Mouse (Mus musculus) spleen, adult 18-20 months (tissue): Measurements from ENCODE around the gene Dlg2.

Experiments used
- DNase-seq, 2 experiments: peaks; one replicate each; pipeline ENCODE4 v3.0.0; 2022; ENCODE audit warnings: mixed read lengths in 2 of 2

The Dlg2 gene

GRCm38 (mm10) chr7:91090830-91091683 is 614.6 kb downstream of the Dlg2 start:
- DNase-seq, result no peak

- DNase-seq, result no peak
These were observed 620.0 kb downstream of the Dlg2 start for GRCm38 (mm10) chr7:91096467-91096866.

DNA sequence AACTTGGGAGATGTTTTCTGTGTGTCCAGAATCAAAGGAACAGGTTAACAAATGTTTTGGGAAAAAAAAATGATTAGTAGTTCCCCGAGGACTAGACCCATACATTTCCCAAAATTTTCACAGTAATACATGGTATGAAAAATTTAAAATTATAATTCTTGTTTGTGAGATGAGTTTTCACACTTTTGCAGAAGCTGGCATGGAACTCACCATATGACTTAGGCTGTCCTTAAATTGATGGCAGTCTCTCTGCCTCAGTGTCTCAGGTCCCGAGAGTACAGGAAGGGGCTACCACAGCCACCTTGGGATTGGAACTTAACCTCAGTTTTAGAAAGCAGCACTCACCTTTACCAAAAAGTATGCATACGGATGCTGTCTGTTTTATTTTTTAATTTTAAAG is 622.0 kb downstream of the Dlg2 start:
- DNase-seq, result no peak

GRCm38 (mm10) chr7:91109575-91109974 is 633.1 kb downstream of the Dlg2 start:
- DNase-seq, result no peak

DNA sequence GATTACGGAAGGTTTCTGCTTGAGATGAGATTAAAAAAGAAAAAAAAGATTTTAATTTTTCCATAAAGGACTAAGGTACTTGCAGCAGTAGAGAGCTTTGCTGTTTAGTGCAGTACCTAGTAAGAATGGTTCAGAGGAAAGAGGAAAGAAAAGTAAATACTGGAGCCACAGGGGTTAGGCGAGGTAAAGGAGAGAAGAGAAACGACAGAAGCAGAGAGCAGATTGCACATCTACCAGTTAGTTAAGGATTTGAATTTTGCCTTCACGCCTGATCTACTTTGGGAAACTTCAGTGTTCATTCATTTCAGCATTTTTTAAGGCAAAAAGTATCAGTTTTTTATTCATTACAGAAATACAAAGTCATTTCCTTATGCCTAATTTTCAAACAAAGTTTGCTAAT is 655.7 kb downstream of the Dlg2 start:
- DNase-seq, result no peak

DNA sequence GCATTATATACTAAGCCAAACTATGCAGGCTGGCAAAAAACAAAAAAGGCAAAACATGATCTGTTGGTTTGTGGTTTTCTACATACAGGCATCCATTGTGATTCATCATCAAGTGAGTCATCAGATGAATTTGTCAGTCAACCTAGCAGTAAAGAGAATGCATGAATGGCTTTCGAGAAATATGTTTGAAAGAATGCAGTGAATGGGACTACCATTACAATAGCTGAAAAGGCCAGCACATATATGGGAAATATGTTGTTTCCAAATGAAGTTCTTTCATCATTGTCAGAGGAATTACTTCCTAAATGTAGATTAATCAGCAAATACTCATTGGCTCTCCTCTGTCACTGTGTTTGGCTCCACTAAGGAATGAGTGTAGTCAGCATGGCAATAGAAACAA is 677.6 kb downstream of the Dlg2 start:
- DNase-seq, result no peak

GRCm38 (mm10) chr7:91159144-91159543 is 682.7 kb downstream of the Dlg2 start:
- no peak for DNase-seq

- no peak for DNase-seq
These were observed 685.2 kb downstream of the Dlg2 start for GRCm38 (mm10) chr7:91161643-91162175.

- DNase-seq, result no peak
These were observed 697.1 kb downstream of the Dlg2 start for GRCm38 (mm10) chr7:91173560-91173959.

- no peak for DNase-seq
These were observed 711.7 kb downstream of the Dlg2 start for GRCm38 (mm10) chr7:91188211-91188610.

DNA sequence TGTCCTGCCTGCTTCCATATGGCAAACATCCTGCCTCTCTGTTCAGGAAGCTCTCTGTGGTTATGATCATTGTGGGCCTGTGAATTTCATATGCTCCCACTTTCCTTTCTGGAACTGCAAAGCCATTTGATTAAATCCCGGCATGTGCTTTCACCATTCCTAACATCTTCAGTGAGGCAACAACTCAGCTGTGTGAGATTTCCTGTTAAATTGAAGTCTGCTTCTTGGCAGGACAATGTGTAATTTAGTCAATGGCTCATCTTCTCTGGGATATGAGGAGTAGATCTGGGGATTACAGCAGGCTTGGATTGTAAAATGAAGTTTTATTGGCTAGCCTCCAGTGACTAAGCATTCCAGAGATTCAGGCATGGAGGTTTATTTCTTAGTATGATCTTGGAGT is 722.9 kb downstream of the Dlg2 start:
- no peak for DNase-seq

GRCm38 (mm10) chr7:91208083-91208852 is 731.8 kb downstream of the Dlg2 start:
- no peak for DNase-seq

DNA sequence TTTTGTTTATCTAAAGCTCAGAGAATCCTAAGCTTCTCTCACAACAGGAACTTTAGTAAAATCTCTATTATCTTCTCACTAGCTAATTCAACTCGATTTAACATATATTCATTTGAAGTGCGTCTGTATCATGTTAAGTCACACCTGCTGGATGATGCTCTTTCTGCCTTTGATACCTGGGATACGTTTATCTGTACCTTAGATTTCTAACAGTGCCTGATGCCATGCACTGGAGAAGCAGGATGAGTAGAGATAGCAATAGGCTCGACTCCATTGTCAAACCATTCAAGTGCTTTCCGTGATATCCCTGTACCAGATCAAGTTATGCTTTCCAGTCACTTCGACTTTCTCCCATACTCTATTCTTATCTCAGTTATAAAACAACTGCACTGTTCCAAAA is 732.5 kb downstream of the Dlg2 start:
- DNase-seq, result no peak

GRCm38 (mm10) chr7:91212236-91212635 is 735.8 kb downstream of the Dlg2 start:
- DNase-seq, result no peak

- no peak for DNase-seq
These were observed 738.4 kb downstream of the Dlg2 start for GRCm38 (mm10) chr7:91214921-91215320.

- no peak for DNase-seq
These were observed 742.0 kb downstream of the Dlg2 start for GRCm38 (mm10) chr7:91218321-91218987.

- no peak for DNase-seq
These were observed 750.0 kb downstream of the Dlg2 start for GRCm38 (mm10) chr7:91226442-91226841.

DNA sequence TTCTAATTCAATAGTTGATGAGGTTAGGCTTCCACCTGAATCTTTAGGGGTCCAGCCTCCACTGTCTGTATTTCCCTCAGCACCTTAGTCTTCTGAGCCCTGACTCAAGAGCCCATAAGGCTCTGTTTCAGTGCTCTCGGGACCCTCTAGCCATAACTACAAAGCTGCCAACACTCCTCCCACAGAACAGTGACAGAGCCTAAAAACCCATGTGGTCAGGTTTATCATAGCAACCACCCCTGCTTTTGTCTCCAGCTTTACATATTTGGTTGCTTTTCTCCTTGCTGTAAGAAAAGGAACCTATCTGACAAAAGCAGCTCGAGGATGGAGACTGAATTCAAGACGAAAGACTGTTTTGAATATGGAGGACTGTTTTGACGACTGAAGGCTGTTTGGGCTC is 765.2 kb downstream of the Dlg2 start:
- DNase-seq, result no peak

DNA sequence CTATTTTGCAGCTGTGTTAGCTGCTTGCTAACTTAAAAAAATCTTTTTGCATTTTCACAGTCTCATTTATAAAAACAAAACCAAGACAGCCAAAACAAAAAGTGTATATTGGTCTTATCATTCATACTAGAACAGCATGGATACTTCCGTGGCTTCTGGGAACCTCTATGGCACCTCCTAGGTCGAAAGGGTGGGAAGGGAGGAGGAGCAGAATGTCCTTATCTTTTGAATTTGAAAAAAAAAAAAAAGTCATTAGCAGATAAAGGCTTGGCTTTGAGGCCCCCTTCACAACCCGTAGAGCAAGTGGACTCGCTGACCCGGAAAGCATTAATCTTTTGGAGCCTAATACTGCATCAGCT is 785.2 kb downstream of the Dlg2 start:
- no peak for DNase-seq

GRCm38 (mm10) chr7:91262031-91262951 is 785.8 kb downstream of the Dlg2 start:
- DNase-seq, result no peak

DNA sequence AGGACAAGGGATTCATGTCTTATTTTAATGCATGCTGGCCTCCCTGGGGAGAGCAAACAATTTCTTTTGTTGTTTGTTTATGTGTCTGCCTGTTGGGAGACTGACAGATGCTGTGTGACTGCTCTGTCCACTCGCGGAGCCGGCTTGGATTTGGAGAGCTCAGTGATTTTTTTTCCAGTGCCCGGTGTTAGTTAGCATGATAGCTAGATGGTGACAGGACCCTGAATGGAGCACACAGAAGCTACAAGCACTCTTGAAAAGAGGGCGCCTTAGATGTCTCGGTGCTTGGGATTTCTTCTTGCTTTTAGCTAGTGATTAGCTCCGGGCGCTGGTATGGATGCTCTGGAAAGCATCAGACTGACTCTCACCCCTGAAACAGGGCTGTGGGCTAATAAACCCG is 786.5 kb downstream of the Dlg2 start:
- no peak for DNase-seq

- no peak for DNase-seq
These were observed 791.3 kb downstream of the Dlg2 start for GRCm38 (mm10) chr7:91267764-91268163.
